Mouse (Mus musculus): ENCODE data around the gene Rapgef4. TPM values are rescaled to one million over a fixed set of nuclear protein-coding genes. Genes with fewer than 3 reads are reported as not detected.

Gene Rapgef4
- total RNA-seq, 2 experiments from 2014 or later: 85.4 to 88.9 TPM

GRCm38 (mm10) chr2:72144576-72145200 is 163.6 kb downstream of the Rapgef4 start:
- intact Hi-C loops (cut with DNase I): loop anchor here (10.0 kb wide), 1 partner anchor 50 kb away; no protein-coding TSS in a partner anchor
- DNase-seq: no peak

- no peak for DNase-seq
- intact Hi-C loops (cut with DNase I): loop anchor here (10.0 kb wide), 1 partner anchor 51 kb away; no protein-coding TSS in a partner anchor
Observed at GRCm38 (mm10) chr2:72145281-72145875, 164.3 kb downstream of the Rapgef4 start.

- DNase-seq: no peak
- intact Hi-C loops (cut with DNase I): loop anchor here (10.0 kb wide), 1 partner anchor 51 kb away; no protein-coding TSS in a partner anchor
Observed at GRCm38 (mm10) chr2:72146061-72146460, 165.0 kb downstream of the Rapgef4 start.

GRCm38 (mm10) chr2:72147246-72147645 is 166.2 kb downstream of the Rapgef4 start:
- intact Hi-C loops (cut with DNase I): loop anchor here (10.0 kb wide), 1 partner anchor 52 kb away; no protein-coding TSS in a partner anchor
- no peak for DNase-seq

GRCm38 (mm10) chr2:72147695-72148094 is 166.7 kb downstream of the Rapgef4 start:
- intact Hi-C loops (cut with DNase I): loop anchor here (2.0 to 10.0 kb wide), 2 partner anchors 53 to 109 kb away; no protein-coding TSS in a partner anchor
- DNase-seq: no peak

- intact Hi-C loops (cut with DNase I): loop anchor here (2.0 to 10.0 kb wide), 2 partner anchors 54 to 110 kb away; no protein-coding TSS in a partner anchor
- no peak for DNase-seq
Observed at GRCm38 (mm10) chr2:72148647-72149046, 167.6 kb downstream of the Rapgef4 start.

GRCm38 (mm10) chr2:72149059-72149458 is 168.0 kb downstream of the Rapgef4 start:
- DNase-seq: peak; percentile 72
- intact Hi-C loops (cut with DNase I): loop anchor here (2.0 to 10.0 kb wide), 2 partner anchors 54 to 110 kb away; no protein-coding TSS in a partner anchor

- DNase-seq: no peak
- intact Hi-C loops (cut with DNase I): no loop called here
Observed at GRCm38 (mm10) chr2:72151792-72152554, 170.9 kb downstream of the Rapgef4 start.

- intact Hi-C loops (cut with DNase I): no loop called here
Observed at GRCm38 (mm10) chr2:72152746-72153145, 171.7 kb downstream of the Rapgef4 start.

GRCm38 (mm10) chr2:72153851-72154250 is 172.8 kb downstream of the Rapgef4 start:
- no peak for DNase-seq
- intact Hi-C loops (cut with DNase I): no loop called here

More at GRCm38 (mm10) chr2:72152746-72153145, 171.7 kb downstream of the Rapgef4 start:
- no peak for DNase-seq

- DNase-seq: no peak
- intact Hi-C loops (cut with DNase I): no loop called here
Observed at GRCm38 (mm10) chr2:72155102-72155773, 174.2 kb downstream of the Rapgef4 start.

GRCm38 (mm10) chr2:72156484-72156883 is 175.4 kb downstream of the Rapgef4 start:
- intact Hi-C loops (cut with DNase I): no loop called here
- DNase-seq: no peak

- intact Hi-C loops (cut with DNase I): no loop called here
- no peak for DNase-seq
Observed at GRCm38 (mm10) chr2:72157561-72157960, 176.5 kb downstream of the Rapgef4 start.

- intact Hi-C loops (cut with DNase I): no loop called here
- no peak for DNase-seq
Observed at GRCm38 (mm10) chr2:72158045-72158444, 177.0 kb downstream of the Rapgef4 start.

GRCm38 (mm10) chr2:72158691-72159225 is 177.7 kb downstream of the Rapgef4 start:
- intact Hi-C loops (cut with DNase I): no loop called here
- DNase-seq: no peak

GRCm38 (mm10) chr2:72159281-72159680 is 178.2 kb downstream of the Rapgef4 start:
- intact Hi-C loops (cut with DNase I): no loop called here
- DNase-seq: no peak

GRCm38 (mm10) chr2:72165136-72165854 is 184.3 kb downstream of the Rapgef4 start:
- no peak for DNase-seq
- intact Hi-C loops (cut with DNase I): no loop called here

- DNase-seq: no peak
- intact Hi-C loops (cut with DNase I): no loop called here
Observed at GRCm38 (mm10) chr2:72169451-72170100, 188.5 kb downstream of the Rapgef4 start.

- intact Hi-C loops (cut with DNase I): no loop called here
- no peak for DNase-seq
Observed at GRCm38 (mm10) chr2:72170546-72170945, 189.5 kb downstream of the Rapgef4 start.

Measured in left cerebral cortex, postnatal 4 days (tissue).